Mouse (Mus musculus) monocyte, adult 2 months (primary cell): ENCODE measurements around the gene Hoxb7.

ENCODE experiments used
- DNase-seq, 2 experiments: peaks; one replicate each; pipeline ENCODE4 v3.0.0; 2022; ENCODE audit warnings: low spot score in 2 of 2, low read depth in 1 of 2

The Hoxb7 gene

DNA sequence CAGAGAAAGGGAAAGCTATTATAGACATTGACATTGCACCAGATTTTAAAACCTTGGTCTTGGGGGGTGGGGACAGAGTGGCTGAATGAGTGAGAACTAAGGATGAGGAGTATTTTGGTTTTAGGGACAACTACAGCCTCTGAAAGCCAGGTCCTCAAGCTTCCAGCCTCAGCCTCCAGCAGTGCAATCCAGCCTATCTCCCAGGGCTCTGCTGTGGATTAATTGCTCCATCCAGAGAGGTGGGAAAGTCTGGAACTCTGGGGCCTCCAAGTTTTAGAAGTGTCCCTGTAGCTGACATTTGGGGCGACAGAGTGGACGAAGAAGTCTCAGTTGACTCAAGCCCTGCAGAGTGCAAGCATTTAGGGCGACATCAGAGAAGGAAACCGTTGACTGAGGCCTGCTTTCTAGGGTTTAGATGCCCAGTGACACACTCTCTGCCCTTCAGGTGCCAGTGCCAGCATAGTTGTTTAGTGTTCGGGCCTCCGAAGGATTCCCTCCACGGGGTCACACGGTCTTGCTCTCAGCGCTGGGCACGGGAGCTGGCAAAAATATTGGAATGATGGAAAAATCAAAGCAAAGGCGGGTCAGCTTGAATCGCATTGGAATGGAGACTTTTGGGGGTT is 27.5 kb downstream of the Hoxb7 start:
- DNase-seq = no peak

DNA sequence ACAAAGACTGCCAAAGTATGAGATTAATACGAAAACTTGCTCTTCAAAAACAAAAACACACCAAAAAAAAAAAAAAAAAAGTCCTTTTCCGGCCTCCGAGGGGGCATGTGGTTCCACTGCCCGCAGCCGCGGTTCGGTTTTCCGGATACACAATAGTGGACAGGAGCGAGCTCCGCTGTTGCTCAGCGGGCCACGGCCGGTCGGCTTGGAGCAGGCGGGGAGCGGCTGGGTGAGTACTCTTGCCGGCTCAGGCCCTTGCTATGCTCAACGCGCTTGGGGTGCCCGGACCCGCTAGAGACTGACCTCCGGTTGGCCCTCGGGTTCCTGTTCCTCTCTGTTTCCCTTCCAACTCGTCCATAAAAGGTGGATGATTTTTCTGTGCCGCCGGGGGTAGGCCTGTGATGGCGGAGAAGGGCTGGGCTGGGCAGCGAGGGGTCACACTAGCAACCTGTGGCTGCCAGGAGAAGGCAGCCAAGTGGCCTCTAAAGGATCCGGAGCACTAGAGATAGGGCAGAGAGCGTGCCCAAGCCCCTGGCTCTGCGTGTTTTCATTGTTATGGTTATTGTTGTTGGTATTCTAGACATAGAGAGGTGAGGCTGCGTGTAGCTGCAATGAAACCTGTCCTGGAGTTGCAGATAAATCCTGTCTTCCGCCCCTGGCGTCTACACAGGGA is 28.4 kb downstream of the Hoxb7 start:
- no peak for DNase-seq

DNA sequence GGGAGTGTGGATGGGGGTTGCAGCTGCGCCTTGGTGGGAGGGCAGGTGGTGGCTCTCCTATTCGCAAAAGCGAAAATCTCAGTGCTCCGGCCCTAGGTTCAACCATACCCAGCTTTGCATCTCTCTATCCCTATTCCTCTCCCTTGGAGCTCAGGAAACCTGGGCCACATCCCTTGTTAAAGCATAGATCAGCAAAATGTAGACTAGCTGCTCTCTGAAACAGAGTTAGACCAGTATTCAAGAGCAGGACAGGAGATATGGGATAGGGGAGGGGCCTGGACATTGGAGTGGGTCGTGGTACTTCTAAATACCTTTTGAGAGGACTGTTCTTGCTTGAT is 28.9 kb downstream of the Hoxb7 start:
- DNase-seq = no peak

DNA sequence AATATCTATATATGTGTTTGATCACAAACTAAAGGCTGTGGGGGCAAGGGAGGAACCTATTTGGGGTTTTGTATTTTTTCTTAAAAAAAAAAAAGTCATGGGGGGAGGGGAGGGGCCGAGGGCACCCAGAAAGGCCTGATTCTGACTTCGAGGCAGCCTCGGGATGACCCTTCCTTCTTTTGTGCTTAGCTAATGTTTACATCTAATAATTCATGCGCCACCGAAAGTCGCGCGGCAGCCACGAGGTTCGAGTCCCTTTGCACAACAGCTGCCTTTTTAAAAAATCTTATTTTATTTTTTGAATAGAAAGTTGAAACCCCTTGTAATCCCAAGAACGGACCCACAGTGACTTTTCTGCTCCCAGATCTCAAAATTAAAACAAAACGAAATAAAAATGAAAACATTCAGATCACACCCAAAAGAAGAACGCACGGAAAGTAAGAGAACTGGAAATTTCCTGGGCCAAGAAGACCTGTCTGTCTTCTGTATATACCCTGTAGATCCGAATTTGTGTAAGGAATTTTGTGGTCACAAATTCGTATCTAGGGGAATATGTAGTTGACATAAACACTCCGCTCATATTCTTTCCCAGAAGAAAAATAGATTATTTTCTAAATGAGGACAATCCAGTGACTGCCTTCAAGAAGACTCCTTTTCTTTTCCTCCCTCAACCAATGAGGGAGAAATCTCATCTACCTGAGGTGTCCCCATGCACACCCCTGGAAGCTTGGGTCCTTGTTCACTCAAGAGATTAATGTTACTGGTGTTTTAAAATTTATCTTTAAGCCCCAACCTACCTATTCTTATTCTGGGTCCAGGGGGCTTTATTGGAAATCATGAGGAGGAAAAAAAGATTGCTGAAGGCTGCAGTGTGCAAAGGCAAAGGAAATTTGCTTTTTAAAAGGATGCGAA is 30.5 kb downstream of the Hoxb7 start:
- DNase-seq = no peak

DNA sequence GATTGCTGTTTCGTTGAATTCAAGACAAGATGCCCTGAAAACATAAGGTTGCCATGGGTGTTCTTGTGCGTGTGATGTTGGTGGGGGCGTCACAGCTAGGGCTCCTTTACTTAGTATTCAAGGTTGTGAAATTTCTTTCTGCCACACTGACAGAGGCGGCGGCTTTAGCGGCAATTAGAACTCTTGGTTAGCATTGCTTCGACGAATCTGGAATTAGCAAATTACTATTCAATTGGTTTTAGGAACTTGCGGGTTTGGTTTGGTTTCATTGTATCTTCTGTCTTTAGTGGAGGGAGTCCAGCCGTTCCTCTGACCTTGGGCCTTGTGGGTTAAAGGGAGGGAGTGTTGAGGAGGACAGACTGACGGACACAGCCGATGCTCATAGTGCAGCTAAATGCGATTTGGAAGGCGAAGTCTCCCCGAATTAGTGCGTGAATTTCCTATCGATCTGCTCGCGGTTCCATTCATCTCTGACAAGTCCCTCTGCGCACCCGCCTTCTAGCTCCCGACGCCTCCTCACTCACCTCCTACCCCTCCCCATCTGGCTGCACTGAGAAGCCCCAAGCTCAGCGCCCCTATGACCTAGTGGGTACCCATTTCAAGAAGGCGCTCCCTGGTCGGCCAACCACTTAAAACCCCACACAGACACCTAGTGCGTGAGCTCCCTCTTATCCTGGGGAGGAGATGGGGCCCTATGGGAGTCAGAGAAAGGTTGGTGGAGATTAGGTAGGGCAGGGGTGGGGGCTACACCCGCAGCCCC is 31.4 kb downstream of the Hoxb7 start, which contains the start of gene Hoxb4:
TSS of gene Hoxb4 (plus strand) at position 660 of the 760 bp plus-strand sequence.
- no peak for DNase-seq

DNA sequence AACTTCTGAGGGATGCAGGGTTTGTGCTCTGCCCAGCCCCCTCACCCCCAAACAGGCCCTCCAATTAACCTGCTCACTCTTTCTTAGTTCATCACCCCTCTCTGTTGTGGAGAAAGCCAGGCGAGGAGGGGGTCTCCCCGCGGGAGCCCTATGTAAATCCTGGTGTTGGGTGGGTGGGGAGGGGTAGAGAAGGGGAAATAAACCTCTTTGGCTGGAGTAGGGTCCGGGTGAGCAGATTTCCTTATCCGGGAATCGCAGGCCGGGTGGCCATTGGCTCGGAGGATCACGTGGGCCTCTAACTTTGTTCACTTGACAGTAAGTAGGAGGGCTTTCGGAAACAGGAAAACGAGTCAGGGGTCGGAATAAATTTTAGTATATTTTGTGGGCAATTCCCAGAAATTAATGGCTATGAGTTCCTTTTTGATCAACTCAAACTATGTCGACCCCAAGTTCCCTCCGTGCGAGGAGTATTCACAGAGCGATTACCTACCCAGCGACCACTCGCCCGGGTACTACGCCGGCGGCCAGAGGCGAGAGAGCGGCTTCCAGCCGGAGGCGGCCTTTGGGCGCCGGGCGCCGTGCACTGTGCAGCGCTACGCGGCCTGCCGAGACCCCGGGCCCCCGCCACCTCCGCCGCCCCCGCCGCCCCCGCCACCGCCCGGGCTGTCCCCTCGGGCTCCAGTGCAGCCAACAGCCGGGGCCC is 32.1 kb downstream of the Hoxb7 start:
- DNase-seq = peak in 1 of 2 experiments; percentile 38

DNA sequence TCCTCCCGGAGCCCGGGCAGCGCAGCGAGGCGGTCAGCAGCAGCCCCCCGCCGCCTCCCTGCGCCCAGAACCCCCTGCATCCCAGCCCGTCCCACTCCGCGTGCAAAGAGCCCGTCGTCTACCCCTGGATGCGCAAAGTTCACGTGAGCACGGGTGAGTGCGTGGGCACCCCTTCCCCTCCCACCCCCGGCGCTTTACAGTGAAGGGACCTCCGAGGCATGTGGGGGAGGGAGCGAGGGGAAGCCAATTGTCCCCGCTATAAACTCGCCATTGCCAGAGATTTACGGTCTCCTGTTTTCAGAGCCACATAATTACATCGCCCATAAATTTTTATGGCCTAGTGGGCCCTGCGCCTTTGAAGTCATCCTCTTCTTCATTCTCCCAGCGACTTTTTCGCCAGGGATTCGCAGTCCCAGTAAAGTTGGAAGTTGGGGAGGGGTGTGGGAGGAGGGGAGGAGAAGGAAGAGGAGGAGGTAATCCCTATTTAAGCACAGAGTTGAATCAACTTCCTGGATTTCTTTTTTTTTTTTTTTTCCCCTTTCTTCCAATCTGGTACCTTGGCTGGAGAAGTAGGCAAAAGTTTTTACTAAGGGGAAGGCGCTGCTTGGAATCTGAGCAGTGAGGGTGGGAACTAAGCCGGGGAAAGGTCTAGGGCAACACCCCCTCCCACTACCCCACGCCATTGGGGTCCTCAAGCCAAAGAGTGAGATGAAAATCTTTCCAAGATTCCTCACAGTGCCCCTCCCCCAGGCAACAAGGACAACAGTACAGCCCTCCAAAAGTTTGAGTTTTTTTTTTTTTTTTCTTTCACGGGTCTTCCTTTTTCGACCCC is 32.9 kb downstream of the Hoxb7 start:
- DNase-seq = no peak

DNA sequence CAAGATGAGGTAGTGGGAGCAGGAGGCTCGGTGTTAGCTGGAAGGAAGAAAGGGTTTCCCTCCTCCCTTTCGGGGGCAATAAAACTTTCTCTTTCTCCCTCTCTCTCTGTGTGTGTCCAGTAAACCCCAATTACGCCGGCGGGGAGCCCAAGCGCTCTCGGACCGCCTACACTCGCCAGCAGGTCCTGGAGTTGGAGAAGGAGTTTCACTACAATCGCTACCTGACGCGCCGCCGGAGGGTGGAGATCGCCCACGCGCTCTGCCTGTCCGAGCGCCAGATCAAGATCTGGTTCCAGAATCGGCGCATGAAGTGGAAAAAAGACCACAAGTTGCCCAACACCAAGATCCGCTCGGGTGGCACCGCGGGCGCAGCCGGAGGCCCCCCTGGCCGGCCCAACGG is 33.5 kb downstream of the Hoxb7 start:
- DNase-seq = no peak

DNA sequence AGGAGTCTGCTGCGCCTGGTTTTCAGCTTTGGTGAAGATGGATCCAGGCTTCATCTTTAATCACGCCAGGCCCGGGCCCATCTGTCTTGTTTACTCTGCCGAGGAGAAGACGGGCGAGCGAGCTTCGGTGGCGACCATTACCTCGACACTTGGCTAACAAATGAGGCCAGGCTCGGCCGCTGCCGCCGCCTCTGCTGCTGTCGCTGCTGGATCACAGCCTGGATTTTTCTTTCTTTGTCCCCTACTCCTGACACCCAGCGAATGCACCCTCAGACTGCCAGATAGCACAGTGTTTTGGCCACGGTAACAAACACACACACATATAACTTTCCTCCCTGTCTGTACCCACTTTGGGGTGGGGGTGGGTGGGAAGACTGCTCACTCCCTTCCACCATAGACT is 34.3 kb downstream of the Hoxb7 start:
- no peak for DNase-seq

DNA sequence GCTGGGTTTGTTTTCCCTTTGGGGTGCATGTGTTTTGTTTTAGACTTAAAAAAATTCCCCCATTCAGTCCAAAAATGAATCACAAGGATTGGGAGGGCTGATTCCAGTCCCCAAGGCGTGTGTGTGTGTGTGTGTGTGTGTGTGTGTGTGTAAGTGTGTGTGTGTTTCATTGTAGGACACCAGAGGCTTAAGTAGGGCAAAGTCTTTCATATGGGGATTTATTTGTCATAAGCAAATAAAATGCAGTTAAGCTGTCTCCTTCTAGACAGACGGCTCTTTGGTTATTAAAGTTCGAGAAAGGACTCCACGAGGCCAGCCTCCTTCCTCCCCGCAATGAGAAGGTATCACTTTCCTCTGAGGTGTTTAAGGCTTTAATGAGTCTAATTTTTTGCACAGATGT is 35.4 kb downstream of the Hoxb7 start:
- DNase-seq = no peak

DNA sequence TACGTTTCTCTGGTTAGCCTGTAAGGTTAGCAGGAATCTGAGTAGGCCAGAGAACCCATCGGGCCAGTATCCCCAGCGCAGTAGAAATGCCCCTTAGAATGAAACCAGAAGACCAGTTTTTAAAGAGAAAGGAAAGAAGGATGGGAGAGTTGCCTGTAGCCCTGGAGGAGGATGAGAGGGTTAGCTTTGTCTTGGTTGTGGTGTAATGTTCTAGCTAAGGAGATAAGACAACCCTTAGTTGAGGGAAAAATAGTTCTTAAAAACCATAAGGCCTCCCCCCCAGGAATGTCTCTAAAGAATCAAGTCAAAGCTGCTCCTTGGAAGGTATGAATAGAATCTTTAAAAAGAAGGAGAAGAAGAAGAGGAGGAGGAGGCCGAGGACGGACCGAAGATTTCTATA is 36.3 kb downstream of the Hoxb7 start:
- DNase-seq = no peak

DNA sequence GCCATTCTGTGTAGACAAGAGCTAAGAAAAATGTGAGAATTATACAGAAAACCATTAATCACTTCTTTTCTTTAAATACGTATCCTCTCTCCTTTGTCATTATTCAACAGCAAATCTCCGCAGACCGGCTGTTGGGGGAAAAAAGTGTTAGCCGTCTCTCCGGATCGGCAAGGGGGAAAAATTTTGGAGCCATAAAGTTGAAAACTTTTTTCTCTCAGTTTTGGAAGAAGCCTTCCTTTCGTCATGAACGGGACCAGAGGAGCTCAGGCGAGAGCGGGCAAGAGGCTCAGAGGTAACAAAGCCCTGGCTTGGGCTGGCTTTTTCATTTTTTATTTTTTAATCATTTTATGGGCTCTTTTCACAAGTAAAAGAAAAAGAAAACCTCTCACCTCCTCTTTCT is 36.7 kb downstream of the Hoxb7 start, which contains the start of gene Hoxb3:
TSS of gene Hoxb3 (plus strand) at position 173 of the 400 bp plus-strand sequence.
- DNase-seq = no peak

DNA sequence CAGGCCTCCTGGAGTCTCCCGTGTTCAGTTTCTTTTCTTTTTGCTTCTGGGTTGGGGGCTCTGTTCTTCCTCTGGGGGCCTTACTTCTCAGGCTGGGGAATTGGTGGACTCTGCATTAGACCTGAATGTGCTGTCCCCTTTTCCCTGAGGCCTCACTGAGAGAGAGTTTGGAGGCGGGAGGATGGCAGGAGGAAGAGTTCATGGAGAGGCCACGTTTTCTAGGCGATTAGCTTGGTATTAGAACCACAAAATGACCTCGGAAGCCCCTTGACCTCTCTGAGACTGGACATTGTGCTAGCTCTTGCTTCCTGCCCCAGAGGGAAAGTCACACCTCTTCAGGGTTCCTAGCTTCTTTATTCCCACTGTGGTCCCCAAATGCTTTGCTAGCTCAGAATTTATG is 37.7 kb downstream of the Hoxb7 start:
- DNase-seq = no peak

DNA sequence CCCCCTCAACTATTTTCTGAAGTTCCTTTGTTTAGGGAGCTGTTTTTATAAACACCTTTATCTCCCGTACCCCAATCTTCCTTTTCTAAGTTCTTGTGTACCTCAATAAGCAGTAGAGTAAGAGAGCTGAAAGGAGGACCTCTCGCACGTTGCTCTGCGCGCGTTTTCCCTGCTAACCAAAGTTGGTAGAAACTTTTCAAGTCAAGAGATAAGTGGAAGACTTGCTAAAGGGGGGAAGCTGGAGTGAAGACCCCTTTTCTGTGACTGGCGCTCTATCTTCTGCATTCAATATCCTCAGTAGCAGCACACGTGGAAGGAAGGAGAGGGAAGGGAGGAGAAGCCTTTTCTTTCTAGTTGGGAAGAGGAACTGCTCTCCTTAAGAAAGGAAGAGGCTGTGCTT is 38.5 kb downstream of the Hoxb7 start:
- DNase-seq = no peak

DNA sequence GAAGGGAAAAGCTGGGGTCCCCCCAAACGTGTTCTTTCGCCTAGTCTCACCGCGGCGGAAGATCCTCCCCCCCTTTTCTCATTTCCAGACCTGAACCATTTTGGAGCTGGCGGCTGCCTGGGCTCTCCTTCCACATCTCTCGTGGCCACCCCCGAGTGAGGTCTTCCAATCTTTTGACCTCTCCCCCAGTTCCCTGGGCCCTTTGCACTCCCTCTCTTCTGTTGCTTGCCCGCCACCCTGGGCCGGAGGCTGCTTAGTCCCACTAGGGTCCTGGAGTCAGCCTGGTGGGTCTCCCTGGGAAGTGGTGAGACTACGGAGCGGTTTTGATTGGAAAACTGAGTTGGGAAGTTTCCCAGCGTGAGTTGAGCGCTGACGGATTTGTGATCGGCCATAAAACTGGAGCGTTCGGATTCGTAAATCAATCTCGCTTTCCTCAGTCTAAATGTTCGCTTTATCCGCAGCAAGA is 39.4 kb downstream of the Hoxb7 start:
- no peak for DNase-seq

DNA sequence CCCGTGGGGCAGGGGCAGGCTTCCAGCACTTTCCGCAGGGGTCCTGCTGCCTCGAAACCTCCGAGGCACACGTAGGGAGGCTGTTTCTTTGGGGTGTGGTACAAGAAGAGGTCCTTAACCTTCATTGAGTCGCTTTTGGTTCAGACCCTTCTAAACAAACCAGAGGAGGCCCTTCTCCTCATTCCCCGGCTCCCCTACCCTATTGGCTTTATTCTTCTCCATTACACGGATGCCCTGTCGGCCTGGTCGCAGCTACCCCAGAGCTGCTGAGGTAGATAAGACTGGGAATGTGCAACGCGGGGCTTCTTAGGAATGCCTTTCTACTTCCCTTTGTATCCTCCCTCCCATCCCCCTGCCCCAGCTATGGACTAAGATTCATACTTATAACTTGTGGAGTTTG is 40.3 kb downstream of the Hoxb7 start:
- DNase-seq = no peak

DNA sequence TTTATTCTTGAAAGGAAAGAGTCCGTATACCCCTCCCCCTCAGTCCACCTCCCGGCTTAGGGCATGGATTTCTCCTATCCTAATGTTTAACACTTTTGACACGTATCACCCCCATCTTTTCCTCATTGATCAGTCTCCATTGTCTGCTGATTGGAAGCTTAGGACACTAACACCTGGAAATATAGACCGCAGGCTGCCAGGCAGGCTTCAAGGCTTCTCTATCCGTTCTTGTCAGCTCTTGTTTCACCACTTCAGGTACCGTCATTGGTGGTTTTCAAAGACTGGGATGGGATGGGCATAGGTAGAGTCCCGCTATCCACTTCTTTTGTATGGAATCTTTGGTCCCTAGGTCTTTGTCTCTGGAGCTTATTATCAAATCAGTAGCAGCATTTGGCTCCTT is 40.7 kb downstream of the Hoxb7 start:
- no peak for DNase-seq

DNA sequence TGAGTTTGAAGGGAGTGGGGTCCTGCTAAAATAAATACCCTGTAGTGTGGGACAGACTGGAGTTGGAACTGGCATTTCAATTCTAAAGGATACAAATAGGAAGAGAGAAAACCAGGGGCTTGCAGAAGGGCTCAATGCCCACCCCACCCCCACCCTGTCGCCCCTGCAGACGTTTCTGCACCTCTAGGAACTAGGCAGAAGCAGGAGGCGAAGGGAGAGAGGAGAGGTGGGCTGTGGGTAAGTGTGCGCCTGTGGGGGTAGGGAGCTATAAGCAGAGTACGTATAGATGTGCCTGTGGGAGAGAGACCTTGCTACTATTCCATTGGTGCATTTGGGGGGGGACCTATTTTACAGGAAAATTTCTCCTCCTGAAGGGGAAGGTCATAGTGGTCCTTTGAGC is 41.3 kb downstream of the Hoxb7 start:
- no peak for DNase-seq

DNA sequence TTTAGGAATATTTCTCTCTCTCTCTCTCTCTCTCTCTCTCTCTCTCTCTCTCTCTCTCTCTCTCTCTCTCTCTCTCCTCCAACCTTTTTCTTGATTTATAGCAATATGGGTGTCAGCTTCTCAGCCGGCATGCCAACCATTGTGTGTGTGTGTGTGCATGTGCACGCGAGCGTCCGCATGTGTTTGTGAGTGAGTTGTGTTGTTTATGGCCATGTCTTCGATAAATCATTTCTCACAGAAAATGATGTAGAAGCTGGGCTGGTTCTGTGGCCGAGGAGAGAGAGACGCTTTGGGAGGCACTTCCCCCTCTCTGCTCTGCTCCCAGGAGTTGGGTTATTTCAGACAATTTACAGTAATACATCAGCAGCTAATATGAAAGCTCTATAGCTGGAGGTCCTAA is 42.2 kb downstream of the Hoxb7 start:
- no peak for DNase-seq

DNA sequence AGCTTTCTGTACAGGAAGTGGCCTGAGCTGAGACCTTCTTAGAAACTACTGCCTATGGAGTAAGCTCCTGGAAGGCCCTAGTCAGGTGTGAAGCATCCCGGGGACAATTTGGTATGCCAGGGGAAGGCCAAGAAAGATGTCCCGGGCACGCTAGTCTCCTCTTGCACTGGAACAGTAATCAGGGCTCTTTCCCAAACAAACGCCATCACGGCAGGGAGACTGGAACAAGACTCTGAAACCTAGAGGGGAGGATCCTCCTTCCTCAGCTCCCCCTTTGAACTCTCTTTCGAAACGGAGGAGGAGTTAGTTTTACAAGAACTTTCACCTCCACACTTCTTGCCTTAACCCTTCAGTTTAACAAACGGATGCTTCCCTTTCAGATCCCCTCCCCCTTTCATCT is 45.7 kb downstream of the Hoxb7 start:
- DNase-seq = no peak
